In genomic region chr7:48138248-48138702, GRCm38 (mm10) we compare ENCODE assay signal across 9 mouse cellular contexts. TPM values are rescaled to one million over a fixed set of nuclear protein-coding genes. Genes with fewer than 3 reads are reported as not detected.
DNase-seq lines count a peak whose midpoint lies in the region; ATAC-seq lines count a peak whose summit lies in the region.
"Had no signal": no experiment of that assay in that cellular context is flagged by ENCODE, and none has a peak within 500 bp of the region (broad histone marks: within the 10 kb centered on the region; RNA-seq: fewer than 3 reads in every experiment).

No protein-coding gene starts in this region.

- WGBS in embryonic facial prominence, embryonic 11.5 days = 2% methylated on average over 17 of the region's 17 CpGs
- under 1% methylated on average over 17 of the region's 17 CpGs for WGBS in large intestine, adult 2 months
- 3% methylated on average over 17 of the region's 17 CpGs for WGBS in stomach, embryonic 16.5 days

- no peaks in the 10 kb centered on the region for H3K9me3 ChIP-seq in embryonic facial prominence, embryonic 11.5 days (replicated peaks; ENCODE audit: control insufficient read depth, low read length)
- no peaks in the 10 kb centered on the region for H3K9me3 ChIP-seq in stomach, embryonic 16.5 days (replicated peaks; ENCODE audit: control insufficient read depth, low read length)

- intact Hi-C loops in heart, postnatal 10 days (cut with DNase I) = no loop called here

- H3K9ac ChIP-seq in embryonic facial prominence, embryonic 11.5 days (replicated peaks; ENCODE audit: low read length) = peak overlapping the region; percentile 75
- peak overlapping the region; percentile 71 for H3K9ac ChIP-seq in stomach, embryonic 16.5 days (ENCODE audit: low read length)

- ATAC-seq in embryonic facial prominence, embryonic 11.5 days (replicated peaks; ENCODE audit: insufficient number of reproducible peaks, low FRiP score, low TSS enrichment, low read depth) = 0 out of 2 replicates have a peak, but pooled peaks have one; percentile 48
- peak; percentile 78; the same call in 1 of the 2 replicates for ATAC-seq in megakaryocyte-erythroid progenitor cell, adult 5-6 weeks (replicated peaks; ENCODE audit: low FRiP score, low TSS enrichment, poor library complexity, severe bottlenecking)
- peak; percentile 65; the same call in 1 of the 2 replicates for ATAC-seq in stomach, embryonic 16.5 days (ENCODE audit: insufficient read depth, low FRiP score)

- H3K4me1 ChIP-seq in embryonic facial prominence, embryonic 11.5 days (ENCODE audit: control insufficient read depth, insufficient read depth, low read length) = no peaks in the 10 kb centered on the region
- H3K4me1 ChIP-seq in stomach, embryonic 16.5 days (ENCODE audit: control insufficient read depth, insufficient read depth, low read length) = no peaks in the 10 kb centered on the region

- peak overlapping the region; percentile 73 for H3K4me2 ChIP-seq in embryonic facial prominence, embryonic 11.5 days (ENCODE audit: low read depth, low read length)
- peak overlapping the region; percentile 71 for H3K4me2 ChIP-seq in stomach, embryonic 16.5 days (ENCODE audit: low read depth, low read length)

- no peaks in the 10 kb centered on the region for H3K36me3 ChIP-seq in embryonic facial prominence, embryonic 11.5 days (replicated peaks; ENCODE audit: control insufficient read depth, insufficient read depth, low read depth, low read length)
- no peaks in the 10 kb centered on the region for H3K36me3 ChIP-seq in stomach, embryonic 16.5 days (ENCODE audit: control insufficient read depth, insufficient read depth, low read length)

- DNase-seq in right cerebral cortex, postnatal 10 days (ENCODE audit: low spot score in 2 of 2) = peak; percentile 17 to 18
- no peak for DNase-seq in right cerebral cortex, postnatal 36 days (ENCODE audit: low spot score in 2 of 2)
- DNase-seq in embryonic facial prominence, embryonic 11.5 days (ENCODE audit: low spot score) = peak; percentile 85
- DNase-seq in heart, postnatal 10 days = peak; percentile 21 to 38
- DNase-seq in large intestine, adult 2 months (ENCODE audit: low read depth, low spot score) = peak; percentile 51
- no peak for DNase-seq in gastrocnemius, postnatal 4 days (ENCODE audit: low spot score in 2 of 2)

- H3K27me3 ChIP-seq in embryonic facial prominence, embryonic 11.5 days (ENCODE audit: control insufficient read depth, insufficient read depth, low read length) = no peaks in the 10 kb centered on the region
- no peaks in the 10 kb centered on the region for H3K27me3 ChIP-seq in stomach, embryonic 16.5 days (ENCODE audit: control insufficient read depth, insufficient read depth, low read length)

- peak overlapping the region; percentile 46 for H3K4me3 ChIP-seq in embryonic facial prominence, embryonic 11.5 days (ENCODE audit: low read depth, low read length)
- peak overlapping the region; percentile 73 for H3K4me3 ChIP-seq in stomach, embryonic 16.5 days (replicated peaks; ENCODE audit: low read length)

- 0 out of 2 replicates have a peak overlapping the region, but pooled peaks have one; percentile 7 for H3K27ac ChIP-seq in embryonic facial prominence, embryonic 11.5 days (replicated peaks; ENCODE audit: low read depth, low read length)
- H3K27ac ChIP-seq in stomach, embryonic 16.5 days (ENCODE audit: low read length) = peak overlapping the region; percentile 71

RNA-seq across cellular contexts. Expression of gene Mrgprb5, which starts 30.5 kb away (rescaled TPM):
- not detected in 2 replicates for polyA plus RNA-seq in embryonic facial prominence, embryonic 11.5 days (2014; fragmentation: Nextera tagmentation; extraction: Ambion mirVana)
- not detected for total RNA-seq in heart, postnatal 10 days (2021)
- polyA plus RNA-seq in large intestine, adult 2 months (2012; rRNA removed) = not detected in 2 replicates
- total RNA-seq in megakaryocyte-erythroid progenitor cell, adult 5-6 weeks (2014; fragmentation: Nextera tagmentation) = not detected in 2 replicates
- total RNA-seq in megakaryocyte-erythroid progenitor cell, adult 5-6 weeks (2017) = not detected in 2 replicates
- not detected in 2 replicates for polyA plus RNA-seq in stomach, embryonic 16.5 days (2015; fragmentation: Nextera tagmentation; extraction: Ambion mirVana)
- not detected for total RNA-seq in gastrocnemius, postnatal 4 days (2021)
- total RNA-seq: neutrophil, adult 5-6 weeks had no signal

Comparison
In these comparisons a context has a peak if more than half of its experiments do, and no peak if none do; other contexts are left out.
1. DNase-seq: peak in right cerebral cortex, postnatal 10 days (2 of 2), embryonic facial prominence, embryonic 11.5 days (single experiment), heart, postnatal 10 days (2 of 2) and large intestine, adult 2 months (single experiment); none in right cerebral cortex, postnatal 36 days (0 of 2) and gastrocnemius, postnatal 4 days (0 of 2).
2. Peak in every context shown above with its lines, with median percentiles within 50 percentile points of each other: ATAC-seq.